Mouse (Mus musculus) embryo, embryonic 10 days (tissue): ENCODE results near the gene Cfap58.

Experiments used
- DNase-seq: peaks from one replicate; pipeline ENCODE4 v3.0.0-alpha.2; 2015; ENCODE audit warnings: low spot score

Cfap58 gene

DNA sequence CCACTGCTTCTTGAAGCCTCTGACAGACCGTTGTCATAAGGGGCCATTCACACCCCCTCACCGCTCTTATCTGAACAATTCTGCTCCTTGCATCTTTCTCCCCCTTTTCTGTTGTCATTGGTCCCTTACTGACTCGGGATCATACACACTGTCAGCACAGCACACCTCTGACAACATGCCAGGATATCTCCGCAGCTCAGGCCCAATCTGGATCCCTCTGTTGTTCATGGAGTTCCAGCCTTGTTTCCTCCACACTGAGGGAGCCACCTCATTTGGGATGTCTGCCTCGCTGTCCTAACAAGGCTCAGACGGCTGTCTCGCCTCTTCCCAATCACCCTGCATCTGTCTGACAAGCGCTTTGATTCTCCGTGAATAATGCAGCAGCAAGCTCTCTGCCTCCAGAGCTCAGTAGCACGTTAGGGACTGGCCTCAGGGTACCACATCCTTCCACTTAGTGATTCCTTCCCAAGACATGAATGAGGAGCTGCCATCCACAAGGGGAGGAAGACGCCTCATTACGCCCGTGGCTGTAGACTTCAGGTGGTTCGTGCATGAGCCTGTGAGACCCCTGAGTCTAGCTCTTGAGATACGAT, 40.7 kb downstream of the Cfap58 start:
- no peak for DNase-seq

DNA sequence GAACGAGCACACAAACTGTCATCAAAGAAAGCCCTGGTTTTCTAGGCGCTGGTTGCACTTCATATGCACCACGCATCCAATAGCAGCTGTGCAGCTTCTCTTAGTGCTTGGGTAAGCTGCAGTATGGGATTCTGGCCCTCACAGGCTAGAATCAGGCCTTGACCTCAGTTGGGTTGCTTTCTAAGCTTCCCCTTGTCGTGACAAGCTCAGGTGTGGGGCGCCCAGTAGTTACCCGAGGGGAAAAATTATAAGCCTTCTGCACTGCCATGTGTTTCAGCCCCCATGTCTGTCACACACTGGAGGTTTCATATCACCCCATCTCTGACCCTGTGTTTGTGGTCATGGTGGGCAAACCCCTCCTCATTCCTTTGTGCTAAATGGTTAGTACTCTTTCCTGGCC, 42.0 kb downstream of the Cfap58 start:
- DNase-seq: no peak

DNA sequence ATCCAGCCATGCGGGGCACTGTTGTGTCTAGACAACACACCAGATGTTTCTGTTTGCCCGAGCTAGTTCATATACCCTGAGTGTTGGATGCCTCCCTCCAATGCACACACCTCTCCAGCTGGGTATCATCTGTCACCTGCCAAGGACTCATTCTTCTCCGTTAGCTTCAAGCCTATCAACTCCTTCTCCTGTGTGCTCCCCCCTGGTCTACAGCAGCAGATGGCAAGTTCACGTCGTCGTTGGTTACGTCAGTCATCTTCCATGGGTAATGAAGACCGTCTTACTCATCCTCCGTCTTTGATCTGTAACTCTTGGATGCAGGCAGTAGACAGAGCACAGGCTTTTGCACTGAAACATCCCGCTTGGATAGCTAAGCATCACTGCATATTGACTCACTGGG, 42.8 kb downstream of the Cfap58 start:
- DNase-seq: no peak

DNA sequence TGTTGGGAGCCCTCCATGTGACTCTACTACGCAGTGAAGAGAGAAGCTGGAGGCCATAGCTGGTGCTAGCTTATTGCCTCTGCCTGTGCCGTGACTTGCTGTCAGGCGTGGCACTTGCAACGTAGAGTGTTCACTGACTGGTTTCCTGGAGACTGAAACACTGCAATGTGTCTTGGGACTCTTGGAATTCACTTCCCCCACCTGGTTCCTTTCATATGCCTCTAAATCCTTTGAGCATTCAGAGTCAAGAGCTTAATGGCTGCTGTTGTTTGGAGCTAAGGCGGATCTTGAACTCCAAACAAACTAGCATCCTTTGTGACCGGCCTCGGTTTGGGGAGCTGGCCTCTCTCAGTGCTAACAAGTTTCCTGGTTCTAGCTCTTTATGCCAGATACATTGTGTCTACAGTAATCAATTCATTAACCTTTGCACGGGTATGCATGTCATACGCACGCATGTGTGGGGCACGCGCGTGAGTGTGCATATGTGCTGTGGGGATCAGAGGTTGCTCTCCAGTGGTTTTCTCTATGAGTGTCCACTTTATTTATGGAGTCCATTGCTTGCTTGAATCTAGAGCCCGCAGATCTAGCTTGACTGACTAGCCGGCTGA, 48.2 kb downstream of the Cfap58 start:
- no peak for DNase-seq

DNA sequence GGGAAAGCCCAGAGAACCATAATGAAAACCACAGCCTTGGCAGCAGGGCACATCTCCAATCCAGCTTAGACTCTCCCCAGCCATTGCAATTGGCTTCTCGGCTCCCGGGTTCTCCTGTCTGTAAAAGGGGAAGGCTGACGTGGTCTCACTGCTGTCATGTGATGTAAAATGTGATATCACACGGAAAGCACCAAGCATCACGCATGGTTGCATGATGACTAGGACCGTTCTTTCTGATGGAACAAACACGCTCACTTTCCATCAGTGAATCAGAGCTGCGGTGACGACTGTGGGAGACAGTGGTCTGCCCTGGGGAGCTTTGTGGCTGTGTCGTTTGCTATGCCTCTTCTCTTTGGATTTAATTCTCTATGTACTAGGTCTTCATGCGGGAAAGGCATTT, 50.5 kb downstream of the Cfap58 start:
- DNase-seq: no peak

DNA sequence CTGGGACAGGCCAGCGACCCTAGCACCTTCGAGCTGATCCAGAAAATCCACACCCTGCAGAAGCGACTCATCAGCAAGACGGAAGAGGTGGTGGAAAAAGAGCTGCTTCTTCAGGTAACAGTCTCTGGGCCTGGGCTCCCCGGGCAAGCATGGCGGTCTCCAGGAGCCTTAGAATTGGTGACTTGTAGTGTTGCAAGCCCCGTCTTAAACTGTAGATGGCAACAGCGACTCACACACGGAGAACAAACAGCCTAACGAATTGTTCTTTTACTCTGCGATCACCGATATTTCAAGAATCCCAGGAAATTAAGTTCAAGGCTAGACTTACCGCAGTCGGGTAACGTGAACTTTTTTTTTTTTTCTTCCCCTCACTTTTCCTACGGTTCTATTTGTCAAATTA, 51.0 kb downstream of the Cfap58 start:
- peak; percentile 70 for DNase-seq

DNA sequence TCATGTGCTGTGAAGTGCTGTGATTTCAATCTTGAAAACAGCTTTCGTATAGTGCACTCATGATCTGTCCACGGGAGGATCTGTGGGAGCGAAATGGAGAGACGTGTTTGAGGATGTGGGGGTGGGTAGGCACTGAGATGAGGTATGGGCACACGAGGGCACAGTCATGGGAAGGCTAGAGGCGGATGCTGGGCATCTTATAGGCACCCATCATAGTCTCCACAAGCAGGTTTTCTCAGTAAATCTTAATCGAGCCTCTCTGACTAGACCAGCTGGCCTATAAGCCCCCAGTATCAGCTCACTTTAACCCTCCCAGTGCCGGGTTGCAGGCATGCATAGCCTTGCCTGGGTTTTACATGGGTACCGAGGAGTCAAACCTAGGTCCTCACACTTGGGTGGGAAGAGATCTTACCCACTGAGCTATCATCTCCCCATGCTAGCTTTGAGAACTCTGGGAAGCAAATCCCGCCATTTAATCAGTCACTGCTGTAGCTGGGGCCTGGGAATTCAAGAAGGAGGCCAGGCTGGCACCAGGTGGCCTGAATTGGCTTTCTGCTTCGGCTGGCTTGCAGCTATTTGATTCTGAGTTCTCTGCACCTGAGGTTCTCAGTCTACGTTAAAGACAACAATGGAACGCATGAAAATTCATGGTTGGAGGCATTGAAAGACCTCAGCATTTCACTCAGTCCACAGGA, 51.6 kb downstream of the Cfap58 start:
- DNase-seq: no peak

DNA sequence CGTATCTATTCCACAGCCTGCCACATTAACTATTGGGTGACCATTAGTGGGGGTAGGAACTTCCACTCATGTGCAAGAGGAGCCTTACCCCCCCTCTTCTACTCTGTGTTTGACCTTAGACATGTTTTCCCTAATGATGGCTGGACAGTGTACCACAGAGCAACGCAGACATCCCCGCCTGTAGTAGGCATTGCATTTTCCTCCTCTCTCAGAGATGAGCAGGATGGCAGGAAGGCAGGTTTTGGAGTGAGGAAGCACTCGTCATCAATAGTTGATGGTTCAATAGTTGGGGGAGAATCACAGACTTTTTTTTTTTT, 52.1 kb downstream of the Cfap58 start:
- no peak for DNase-seq

DNA sequence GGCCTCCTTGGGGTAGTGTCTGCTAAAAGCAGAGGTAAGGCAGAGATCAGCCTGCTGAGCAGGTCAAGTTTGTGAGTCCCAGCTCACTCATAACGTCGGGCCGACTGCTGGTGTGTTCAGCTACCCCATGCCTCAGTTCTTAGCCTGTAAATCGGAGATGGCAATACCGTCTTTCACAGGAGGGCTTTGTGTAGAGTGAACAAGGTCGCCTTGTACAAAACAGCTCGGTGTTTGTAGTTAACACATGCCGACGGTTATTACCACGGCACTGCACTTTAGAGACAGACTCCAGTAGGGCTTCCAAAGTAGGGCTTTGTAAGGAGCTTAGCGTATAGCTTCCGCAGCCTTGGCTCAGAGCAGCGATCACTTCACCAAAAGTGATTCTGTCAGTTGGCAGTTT, 63.8 kb downstream of the Cfap58 start:
- DNase-seq: no peak

DNA sequence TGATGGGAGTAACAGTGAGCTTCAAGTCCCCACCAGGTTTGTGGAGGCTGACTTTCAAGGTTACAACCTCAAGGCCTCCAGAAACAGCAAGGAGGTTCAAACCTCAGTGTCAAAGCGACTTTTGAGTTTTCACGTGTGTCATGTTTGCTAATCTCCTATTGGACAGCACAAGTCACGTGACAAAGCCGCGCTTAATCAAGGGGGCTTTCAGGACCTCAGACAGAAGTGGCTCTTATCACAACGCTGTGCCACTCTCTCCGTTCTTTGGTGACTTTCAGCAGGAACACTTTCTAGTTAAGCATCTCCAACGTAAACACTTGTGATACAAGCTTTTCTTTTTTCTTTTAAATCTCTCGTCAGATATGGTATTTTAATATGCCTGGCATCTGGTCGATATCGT, 64.3 kb downstream of the Cfap58 start:
- DNase-seq: no peak

DNA sequence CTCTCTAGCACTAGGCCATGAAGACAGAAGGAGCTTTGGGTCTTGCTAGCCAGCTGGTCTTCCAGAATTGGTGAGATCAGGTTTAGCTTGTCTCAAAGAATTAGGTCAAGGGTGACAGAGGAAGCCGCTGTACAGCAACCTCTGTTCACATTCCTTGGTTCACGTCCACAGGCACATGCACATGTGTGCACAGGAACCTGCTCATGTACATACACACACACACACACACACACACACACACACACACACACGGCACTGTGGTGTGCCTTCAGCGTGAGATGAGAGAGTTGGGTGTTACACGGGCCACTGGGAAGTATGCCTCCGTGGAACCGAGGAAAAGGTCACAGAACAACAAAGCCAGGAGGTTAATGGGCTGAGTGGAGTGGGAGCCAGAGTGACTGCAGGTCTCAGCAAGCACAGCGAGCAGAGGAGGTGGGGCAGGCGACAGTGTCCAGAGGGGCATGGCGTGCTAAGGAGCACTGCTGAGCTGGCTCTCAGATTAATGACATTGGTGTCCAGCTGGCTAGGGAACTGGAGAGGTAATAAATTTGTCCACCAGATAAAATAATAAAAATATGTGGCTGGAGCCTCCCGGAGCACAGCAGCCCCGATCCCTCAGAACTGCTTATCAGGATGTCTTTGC, 71.4 kb downstream of the Cfap58 start:
- DNase-seq: peak; percentile 13

DNA sequence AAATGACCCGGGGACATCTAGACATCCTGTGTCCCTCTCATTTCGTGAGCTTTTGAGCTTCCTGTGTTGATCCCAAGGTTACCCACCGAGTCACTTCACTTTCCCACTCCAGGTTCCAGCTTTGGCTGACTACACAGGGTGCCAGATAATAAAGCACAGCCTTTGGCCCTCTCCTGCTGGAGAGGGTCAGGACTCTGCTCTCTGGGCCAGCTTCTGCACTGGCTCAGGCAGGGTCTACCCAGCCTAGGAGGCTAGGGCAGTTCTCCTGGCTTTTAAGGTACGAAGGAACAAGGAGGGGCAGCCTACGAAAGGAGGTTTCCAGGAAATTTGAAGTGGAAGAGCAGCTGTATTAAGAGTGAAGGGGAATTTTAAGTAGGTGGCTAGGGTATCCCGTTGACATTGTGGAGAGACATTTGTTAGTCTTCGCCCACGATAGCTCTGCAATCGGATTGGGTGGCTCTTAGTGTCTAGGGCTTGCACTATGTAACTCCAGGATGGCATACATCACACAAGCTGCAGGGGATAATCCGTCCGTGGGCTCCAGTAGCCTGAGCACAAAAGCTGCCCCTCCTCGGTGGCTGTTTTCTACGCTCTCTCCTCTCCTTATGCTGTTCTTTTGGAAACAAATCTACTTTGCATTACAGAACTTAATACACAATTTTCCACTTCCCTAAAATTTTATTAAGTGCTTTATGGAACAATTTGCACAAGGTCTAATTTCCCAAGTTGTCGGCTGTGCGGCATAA, 72.3 kb downstream of the Cfap58 start:
- no peak for DNase-seq

DNA sequence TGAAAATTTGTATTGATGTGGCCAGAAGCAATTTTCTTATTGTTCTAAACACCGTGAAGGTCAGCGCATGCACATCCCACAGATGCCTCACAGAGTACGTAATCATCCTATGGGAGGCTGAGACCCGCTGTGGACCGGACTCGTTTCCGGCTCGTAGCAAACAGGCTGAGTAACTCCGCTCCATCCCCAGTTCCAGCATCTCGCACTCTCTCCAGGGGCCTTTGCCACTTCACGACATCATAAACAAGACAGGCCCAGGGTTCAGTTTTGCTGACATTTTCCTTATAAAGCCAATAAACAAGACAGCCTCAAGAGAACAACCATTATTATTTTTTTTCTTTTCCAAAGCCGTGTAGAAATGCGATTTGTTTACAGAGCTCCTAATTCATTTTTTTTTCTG, 82.6 kb downstream of the Cfap58 start:
- DNase-seq: no peak

DNA sequence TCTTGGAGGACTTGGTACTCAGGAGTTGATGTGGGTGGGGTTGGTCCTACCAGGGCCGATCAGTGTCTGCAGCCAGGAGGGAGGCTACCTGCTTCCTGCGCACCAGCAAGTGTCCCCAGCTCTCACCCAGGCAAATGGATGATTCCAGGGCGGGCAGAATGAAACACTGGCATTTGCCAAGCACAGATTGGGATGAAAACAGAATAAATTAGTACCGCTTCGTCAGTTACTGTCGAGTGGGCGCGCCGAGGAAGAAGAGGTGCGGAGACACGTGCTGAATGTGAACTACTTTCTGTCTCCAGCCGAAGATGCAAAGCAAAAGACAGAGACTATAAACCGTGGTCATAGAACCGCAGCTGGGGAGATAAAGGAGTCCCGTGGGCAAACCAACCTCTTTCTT, 84.0 kb downstream of the Cfap58 start:
- DNase-seq: no peak

DNA sequence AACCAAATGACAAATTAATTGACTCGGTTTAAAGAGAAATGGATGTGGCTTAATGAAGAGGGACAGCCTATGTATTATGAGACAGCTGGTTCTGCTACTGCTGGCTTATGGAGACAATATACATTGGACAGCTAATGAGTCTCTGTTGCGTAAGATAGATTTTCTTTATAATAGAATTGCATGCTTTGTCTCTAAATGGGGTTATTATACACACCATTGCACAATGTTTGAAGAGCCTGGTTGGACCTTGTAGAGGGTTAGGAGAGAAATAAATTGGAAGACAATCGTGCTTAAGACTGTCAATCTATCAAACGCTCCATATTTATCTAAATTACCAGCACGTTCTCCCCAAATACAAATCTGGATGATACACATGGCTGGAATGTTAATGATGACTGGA, 85.3 kb downstream of the Cfap58 start:
- no peak for DNase-seq

DNA sequence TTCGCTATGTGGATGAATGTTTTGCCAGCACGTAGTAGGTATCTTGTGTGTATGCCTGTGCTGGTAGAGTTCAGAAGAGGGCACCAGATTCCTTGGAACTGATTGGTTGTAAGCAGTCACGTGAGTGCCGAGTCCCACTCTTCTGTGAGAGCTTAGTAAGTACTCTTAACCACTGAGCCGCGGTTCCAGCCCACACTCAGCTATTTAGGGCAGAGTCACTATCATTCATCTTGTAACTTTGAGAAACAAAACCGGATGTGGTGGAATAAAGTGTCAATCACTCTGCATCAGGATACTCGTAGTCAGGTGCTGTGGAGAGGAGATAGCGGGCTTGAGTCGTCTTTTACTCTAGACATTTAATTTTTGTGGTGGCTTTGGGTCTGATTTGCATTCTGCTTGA, 86.3 kb downstream of the Cfap58 start:
- DNase-seq: no peak

DNA sequence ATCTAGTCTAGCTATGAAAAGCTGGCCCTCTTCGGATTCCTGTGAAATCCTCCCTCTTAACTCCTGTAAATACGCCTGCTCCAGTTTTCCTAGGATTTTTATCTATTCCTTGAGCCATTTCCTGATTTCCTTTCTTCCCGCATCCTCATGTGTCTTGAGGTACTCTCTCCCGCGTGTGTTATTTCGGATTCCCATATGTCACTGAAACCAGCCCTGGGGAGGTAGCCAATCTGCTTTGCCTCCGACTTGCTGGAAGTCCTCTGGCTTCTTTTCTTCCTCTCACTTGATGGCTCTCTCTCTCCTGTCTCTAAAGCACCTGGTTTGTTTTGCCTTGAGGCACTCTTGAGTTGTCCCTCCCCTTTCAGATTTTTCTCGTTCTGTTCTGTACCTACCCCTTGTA, 87.9 kb downstream of the Cfap58 start:
- DNase-seq: no peak

DNA sequence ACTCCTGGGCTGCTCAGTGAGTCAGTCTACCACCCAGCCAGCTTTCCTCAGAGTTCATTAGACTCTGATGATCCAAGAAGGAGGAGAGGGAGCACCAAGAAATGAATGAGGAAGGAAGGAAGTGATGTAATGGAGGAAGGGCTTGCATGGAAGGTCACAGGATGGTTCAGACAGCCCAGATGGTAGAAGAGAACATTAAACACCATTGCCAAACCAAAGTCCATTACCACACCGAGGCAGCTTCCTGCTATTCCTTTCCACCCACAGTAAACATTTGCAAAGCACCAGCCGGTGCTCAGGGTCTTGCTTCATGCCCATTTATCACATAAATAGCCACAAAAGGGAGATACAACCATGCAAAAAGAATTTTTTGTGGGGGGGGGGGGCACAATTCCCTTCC, 89.4 kb downstream of the Cfap58 start:
- no peak for DNase-seq

DNA sequence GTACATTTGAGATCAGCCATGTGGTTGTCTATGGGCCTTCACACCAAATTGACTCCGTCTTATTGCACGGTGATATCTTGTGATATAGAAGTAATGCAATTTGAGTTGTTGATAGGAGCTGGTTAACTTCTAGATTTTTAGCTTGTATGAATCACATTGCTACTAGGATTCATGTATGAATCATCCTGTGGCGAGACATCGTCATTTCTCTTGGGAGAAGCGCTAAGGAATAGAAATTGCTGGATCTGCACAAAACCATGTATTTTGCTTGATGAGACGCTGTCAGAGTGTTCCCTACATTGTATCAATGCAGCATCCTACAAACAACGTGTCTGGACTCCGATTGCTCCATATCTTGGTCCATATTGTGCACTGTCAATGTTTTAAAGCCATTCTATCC, 102.1 kb downstream of the Cfap58 start:
- DNase-seq: no peak

DNA sequence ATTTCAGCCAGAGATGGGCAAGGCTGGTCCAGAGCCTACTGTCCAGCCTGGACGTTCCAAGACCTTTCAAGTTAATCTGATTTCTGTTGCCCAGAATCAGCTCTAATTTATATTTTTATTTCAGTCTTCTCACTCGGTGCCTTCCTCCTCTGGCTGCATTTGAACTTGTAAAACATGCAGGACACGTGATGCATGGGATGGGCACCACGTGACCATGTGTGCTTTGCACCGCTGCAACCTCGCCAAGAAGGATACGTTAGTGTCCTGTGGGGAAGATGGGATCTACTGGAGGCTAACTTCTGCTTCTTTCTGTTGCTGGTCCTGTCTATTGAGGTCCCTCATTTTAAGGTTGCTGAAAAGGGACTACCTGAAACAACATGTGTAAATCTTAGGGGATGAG, 109.8 kb downstream of the Cfap58 start:
- no peak for DNase-seq

DNA sequence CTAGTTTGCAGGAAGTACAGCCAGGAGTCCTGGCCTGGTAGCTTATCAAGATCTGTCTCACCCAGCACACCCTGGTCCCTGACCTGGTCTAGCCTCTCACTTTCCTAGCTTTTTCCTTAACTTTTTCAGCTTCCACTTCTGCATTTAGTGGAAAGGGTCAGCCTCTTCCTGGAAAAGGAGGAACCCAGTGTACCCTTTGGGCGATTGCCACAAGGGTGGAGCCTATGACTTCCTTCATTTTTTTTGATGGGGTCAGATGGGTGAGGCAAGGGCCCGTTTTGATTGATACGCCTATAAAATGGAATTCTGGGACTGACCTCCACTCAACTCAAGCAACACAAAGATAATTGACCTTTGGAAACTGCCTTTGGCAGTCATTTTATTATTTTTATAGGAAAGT, 111.9 kb downstream of the Cfap58 start:
- DNase-seq: no peak

DNA sequence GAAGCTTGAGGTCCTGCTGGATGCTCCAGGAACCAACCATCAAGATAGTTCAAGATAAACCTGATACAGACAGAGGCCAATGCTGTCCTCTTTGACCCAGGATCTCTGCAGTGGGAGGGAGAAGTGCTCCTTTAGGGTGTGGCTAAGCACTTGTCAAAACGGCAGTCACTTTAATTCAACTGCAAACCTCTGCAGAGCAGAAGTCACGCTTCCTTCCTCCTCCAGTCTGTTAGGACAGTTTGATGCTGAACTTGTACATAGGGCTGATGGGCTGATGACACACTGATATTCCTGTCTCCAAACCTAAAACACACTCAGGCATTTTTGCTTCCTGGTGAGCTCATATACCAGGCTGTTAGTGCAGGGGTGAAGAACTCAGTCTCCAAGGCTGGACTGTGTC, 125.8 kb downstream of the Cfap58 start:
- no peak for DNase-seq

DNA sequence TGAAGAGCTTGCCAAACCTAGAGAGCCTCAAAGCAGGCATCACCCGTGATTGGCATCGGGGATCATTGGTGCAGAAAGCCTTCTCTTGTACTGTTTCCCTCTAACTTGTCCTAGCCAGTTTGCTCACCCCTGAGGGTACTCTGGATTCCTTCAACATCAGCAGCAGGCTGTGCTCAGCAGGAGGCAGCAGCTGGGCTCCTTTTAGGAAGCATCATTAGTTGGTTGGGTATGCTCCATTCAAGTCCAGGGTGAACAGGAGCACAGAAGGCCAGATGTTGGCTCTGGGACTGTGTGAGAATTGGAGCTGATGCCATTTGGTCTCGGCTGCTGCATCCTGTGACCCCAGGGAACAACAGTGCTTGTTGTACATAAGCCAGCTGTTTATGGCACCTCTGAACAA, 142.2 kb downstream of the Cfap58 start:
- DNase-seq: no peak
